Mouse (Mus musculus): ENCODE measurements around the gene Plk4. TPM values are rescaled to one million over a fixed set of nuclear protein-coding genes. Genes with fewer than 3 reads are reported as not detected.

The Plk4 gene
- total RNA-seq, 2 experiments from 2014 or later: 24.2 to 29.6 TPM

Other genes with a start within 250 kb of the Plk4 start
- not detected in 2 replicates for gene Slc25a31, start 91.2 kb upstream of the Plk4 start, total RNA-seq (2015; ENCODE audit: low replicate concordance)
- not detected in 2 replicates for gene Slc25a31, start 91.2 kb upstream of the Plk4 start, total RNA-seq (2017; ENCODE audit: low replicate concordance)
- gene Hspa4l, start 55.5 kb upstream of the Plk4 start, total RNA-seq (2015; ENCODE audit: low replicate concordance): 13.8 and 30.7 TPM in 2 replicates
- gene Hspa4l, start 55.5 kb upstream of the Plk4 start, total RNA-seq (2017; ENCODE audit: low replicate concordance): 39.0 and 69.1 TPM in 2 replicates
- 8.3 and 10.0 TPM in 2 replicates for gene Mfsd8, start 46.9 kb downstream of the Plk4 start, total RNA-seq (2015; ENCODE audit: low replicate concordance)
- gene Mfsd8, start 46.9 kb downstream of the Plk4 start, total RNA-seq (2017; ENCODE audit: low replicate concordance): 5.6 and 6.6 TPM in 2 replicates
- gene Abhd18, start 47.0 kb downstream of the Plk4 start, total RNA-seq (2015; ENCODE audit: low replicate concordance): 17.7 and 23.8 TPM in 2 replicates
- 34.3 and 36.9 TPM in 2 replicates for gene Abhd18, start 47.0 kb downstream of the Plk4 start, total RNA-seq (2017; ENCODE audit: low replicate concordance)
- gene 1700034I23Rik, start 102.5 kb downstream of the Plk4 start, total RNA-seq (2015; ENCODE audit: low replicate concordance): not detected in 2 replicates
- gene 1700034I23Rik, start 102.5 kb downstream of the Plk4 start, total RNA-seq (2017; ENCODE audit: low replicate concordance): not detected in 2 replicates
- gene Larp1b, start 149.8 kb downstream of the Plk4 start, total RNA-seq (2015; ENCODE audit: low replicate concordance): 36.2 and 46.3 TPM in 2 replicates
- 48.1 and 70.5 TPM in 2 replicates for gene Larp1b, start 149.8 kb downstream of the Plk4 start, total RNA-seq (2017; ENCODE audit: low replicate concordance)